Mouse (Mus musculus) T-helper 17 cell (primary cell): ENCODE results near the gene Gnb3.

Source experiments
- in situ Hi-C, 2 experiments: fragments of 300-600 bp; cut with MboI, MseI; formaldehyde crosslinking; loops; 1 replicate in 1 of 2; 2 replicates in 1 of 2; pipeline ENCODE4 v1.15.1; 2025; ENCODE audit warnings: high pct_unique_total_duplicates in 2 of 2

The Gnb3 gene

GRCm38 (mm10) chr6:124840241-124841167 is at the start of gene Gnb3:
Gnb3 (minus strand) TSS chr6:124840275.
- in situ Hi-C loops = no loop called here

DNA sequence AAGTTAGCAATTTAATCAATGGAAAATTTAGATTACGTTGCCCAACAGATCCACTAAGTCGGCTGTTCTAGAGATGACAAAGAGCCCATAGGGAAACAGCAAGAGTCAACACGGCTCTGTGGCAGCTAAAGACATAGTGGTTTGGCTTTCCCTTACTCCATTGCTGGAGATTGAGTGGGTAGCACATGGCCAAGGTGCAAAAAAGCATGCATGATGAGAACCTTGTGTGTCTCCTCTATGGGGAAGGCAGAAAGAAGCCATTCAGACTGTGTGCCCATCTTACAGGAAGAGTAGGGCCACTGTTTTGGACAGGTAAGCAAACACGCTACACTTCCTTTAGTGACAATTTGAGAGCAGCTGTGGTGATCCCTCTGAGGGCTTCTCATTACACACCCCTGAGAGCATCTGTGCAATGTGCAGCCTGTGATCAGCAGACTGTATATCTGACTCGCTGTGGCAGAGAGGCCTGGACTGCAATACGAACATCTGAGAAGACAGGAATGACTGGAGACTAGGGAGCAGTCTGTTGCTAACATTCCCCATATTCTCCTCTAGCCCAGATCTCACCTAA is 48.6 kb upstream of the Gnb3 start:
- in situ Hi-C loops = loop anchor here in 1 of 2 experiments (25.0 kb wide), 1 partner anchor 599 kb away; the partner anchor contains the start of gene Cd9

GRCm38 (mm10) chr6:124887986-124888385 is 47.9 kb upstream of the Gnb3 start, which contains the start of gene Cd4:
Cd4 (minus strand) TSS chr6:124888221.
- in situ Hi-C loops = loop anchor here in 1 of 2 experiments (25.0 kb wide), 1 partner anchor 599 kb away; the partner anchor contains the start of gene Cd9

DNA sequence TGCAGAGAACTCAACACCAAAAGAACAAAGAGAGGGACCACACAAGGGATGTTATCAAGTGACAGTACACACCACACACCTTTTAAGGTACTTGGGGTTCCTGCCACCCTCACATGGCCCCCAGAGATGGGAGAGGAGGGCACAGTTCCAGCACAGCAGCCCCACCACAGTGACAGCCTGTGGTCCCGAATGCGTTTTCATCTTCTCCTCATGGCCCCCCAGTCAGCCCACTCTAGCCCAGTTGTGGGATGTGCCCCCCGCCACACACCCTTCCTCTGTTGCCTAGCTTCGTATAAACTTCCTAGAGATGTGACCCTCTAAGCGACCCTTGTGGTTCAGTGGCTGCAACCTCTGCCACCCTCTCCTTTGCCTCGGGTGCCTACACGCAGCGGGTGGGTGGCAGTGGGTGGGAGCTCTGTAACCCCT is 45.9 kb upstream of the Gnb3 start:
- in situ Hi-C loops = loop anchor here in 1 of 2 experiments (25.0 kb wide), 1 partner anchor 601 kb away; the partner anchor contains the start of gene Cd9

- in situ Hi-C loops = loop anchor here in 1 of 2 experiments (25.0 kb wide), 1 partner anchor 602 kb away; the partner anchor contains the start of gene Cd9
Measured at GRCm38 (mm10) chr6:124884714-124885500, 44.8 kb upstream of the Gnb3 start.

- in situ Hi-C loops = loop anchor here in 1 of 2 experiments (25.0 kb wide), 1 partner anchor 604 kb away; the partner anchor contains the start of gene Cd9
Measured at GRCm38 (mm10) chr6:124883351-124883750, 43.3 kb upstream of the Gnb3 start.

DNA sequence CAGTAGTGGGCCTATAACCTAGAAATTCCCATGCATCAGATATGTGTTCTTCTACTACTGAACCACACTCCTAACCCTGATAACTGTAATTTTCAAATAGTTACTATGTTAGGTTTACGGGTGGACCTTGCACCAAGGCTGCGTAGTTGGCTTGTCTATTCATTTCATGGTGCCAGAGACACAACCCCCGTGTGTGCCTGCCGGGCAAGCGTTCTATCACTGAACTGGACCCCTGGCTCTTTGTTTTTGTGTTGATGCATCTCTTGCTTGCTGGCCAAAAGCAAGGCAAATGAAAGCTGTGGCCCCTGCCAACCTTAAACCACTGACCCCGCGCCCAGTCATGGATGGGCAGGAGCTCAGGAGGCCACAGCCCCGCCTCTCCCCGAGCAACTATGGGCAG is 41.7 kb upstream of the Gnb3 start:
- in situ Hi-C loops = loop anchor here in 1 of 2 experiments (25.0 kb wide), 1 partner anchor 605 kb away; the partner anchor contains the start of gene Cd9

- in situ Hi-C loops = loop anchor here in 1 of 2 experiments (25.0 kb wide), 1 partner anchor 608 kb away; the partner anchor contains the start of gene Cd9
Measured at GRCm38 (mm10) chr6:124879390-124879789, 39.3 kb upstream of the Gnb3 start.

DNA sequence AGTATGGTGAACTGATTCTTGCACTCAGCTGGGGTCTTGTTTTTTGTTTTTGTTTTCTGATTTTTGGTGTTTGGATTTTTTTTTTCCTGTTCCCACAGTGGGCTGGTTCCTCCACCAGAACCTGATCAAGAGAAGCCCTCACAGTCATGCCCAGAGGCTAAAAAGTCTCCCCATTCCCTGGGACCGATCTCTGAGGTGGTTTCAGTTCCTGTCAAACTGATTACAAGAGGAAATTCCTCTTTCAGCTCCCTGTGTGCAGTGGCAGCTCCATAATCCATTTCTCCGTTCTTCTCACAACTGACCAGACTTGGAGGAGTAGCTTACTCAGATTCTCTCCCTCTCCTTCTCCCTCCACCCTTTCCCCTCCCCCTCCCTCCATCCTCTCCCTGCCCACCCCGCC is 34.3 kb upstream of the Gnb3 start:
- in situ Hi-C loops = no loop called here

GRCm38 (mm10) chr6:124866560-124866959 is 26.5 kb upstream of the Gnb3 start:
- in situ Hi-C loops = no loop called here

DNA sequence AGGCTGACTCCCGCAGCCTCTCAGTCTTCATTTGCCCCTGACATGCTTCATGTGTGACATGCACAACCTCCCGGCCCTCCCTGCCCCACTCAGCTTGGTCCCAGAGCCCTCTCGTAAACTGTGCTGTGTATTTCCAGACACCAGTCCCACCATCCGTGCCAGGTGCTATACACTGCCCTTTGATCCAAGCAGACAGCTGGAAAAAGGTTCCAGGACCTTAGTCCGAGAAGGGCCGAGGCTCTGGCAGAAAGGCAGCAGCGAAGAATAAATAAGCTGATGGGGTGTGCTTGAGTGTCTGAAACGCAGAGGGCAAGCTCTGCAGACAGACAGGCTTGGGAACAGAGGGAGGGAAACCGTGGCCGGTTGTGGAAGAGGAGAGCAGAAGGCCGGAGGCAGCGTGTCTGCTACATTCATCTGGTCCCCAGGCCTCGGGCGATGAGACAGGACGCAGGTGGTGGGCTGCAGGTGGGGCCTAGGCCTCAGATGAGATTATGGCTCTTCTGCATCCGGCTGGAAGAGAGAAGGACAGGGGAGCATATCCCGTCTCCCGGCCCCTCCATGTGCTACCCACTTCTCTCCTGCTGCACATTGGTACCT is 25.8 kb upstream of the Gnb3 start:
- in situ Hi-C loops = no loop called here

- in situ Hi-C loops = no loop called here
Measured at GRCm38 (mm10) chr6:124863658-124864298, 23.7 kb upstream of the Gnb3 start, which contains the start of gene Gpr162. Gpr162 (minus strand) TSS chr6:124863983.

- in situ Hi-C loops = no loop called here
Measured at GRCm38 (mm10) chr6:124863125-124863657, 23.1 kb upstream of the Gnb3 start.

DNA sequence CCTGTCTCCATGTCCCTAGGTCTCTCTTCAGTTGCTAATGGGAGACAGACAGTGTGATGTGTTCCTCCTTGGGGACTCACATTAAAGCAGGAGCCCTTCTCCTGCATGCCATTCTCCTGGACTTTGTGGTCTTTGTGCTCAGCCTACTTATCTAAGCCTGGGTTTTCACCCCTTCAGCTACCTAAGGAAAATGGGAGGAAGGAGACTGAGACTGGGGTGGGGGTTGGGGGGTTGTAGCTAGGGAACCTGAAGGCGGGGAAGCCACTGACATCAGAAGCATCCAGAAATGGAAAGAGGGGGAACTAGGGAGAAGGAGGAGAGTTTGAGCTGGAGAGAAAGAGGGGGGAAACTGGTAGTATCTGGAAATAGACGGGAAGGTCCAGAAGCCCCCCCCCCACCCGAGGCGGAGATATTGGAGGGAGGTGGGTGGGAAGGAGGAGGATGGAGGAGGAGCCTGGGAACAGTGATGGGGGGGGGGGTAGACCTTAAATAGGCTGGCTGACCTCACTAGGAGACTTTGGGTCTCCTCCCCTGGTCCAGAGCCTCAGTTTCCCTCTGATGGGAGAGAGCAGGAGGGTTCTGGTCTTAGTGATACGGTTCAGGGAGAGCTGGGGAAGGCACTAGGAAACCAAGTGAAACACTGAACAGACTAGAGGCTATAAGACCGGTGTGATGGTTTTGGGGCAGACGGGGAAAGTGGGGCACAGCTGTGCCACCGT is 22.5 kb upstream of the Gnb3 start:
- in situ Hi-C loops = no loop called here

GRCm38 (mm10) chr6:124861802-124862201 is 21.7 kb upstream of the Gnb3 start:
- in situ Hi-C loops = no loop called here

DNA sequence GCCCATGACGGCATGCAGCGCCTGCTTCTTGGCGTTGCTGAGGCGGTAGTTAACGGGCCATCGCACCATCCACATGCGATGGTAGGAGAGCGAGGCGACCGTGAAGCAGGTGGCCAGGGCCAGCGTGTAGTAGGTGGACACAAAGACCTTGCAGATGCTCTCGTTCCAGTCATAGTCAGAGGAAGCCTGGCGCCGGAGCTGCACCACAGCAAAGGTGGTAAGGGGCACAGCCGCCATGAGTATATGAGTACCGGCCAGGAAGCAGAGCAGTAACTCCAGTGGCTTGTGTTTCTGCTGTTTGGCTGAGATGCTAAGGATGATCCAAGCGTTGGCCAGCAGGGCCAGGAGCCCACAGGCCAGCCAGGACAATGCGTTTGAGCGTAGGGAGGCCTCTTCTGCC is 21.2 kb upstream of the Gnb3 start:
- in situ Hi-C loops = no loop called here

- in situ Hi-C loops = no loop called here
Measured at GRCm38 (mm10) chr6:124860511-124860910, 20.4 kb upstream of the Gnb3 start.

DNA sequence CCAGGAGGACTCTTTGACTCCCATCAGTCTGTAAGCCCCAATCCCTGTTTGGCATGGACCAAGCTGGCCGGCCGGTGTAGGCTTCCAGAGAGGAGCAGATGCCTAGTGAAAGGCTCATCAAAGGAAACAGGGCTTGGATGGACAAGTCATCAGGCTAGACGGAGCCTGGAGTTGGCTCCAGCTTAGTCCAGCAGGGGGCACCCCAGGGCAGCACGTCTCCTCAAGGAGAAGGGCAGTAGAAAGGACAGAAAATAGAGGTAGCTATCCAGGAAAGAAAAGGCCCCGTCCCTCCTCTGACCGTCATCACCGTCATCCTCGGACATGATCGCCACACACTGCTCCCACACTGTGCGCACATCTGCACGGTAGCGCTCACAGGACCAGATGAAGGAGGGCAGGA is 19.6 kb upstream of the Gnb3 start:
- in situ Hi-C loops = loop anchor here in 1 of 2 experiments (5.0 kb wide), 1 partner anchor 78 kb away; no protein-coding TSS in a partner anchor
